Mouse (Mus musculus): ENCODE results near the gene Dcaf17.
A peak's percentile ranks its signal among the peaks of the same experiment; 100 is the strongest.

The Dcaf17 gene

GRCm38 (mm10) chr2:71122268-71123029 is 67.3 kb downstream of the Dcaf17 start:
- DNase-seq, result peak in 1 of 2 experiments; percentile 15

DNA sequence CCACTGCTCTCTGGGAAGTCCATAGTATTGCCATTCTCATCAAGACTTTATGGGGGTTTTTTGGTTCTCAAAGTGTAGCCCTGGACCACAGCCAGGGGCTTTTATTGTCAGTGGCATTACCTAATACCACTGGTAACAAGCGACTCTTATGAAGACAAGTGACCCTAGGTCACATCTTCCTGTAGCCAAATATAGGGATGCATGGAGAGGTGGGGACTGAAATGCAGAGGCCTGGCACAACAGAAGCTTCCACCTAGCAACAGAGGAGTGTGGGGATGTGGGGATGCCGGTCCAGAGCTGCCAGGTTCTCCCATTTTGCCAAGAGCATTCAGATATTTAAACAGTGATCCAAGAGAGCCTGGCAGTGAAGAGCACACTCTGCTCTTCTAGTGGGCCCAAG is 68.5 kb downstream of the Dcaf17 start:
- no peak for DNase-seq

GRCm38 (mm10) chr2:71127779-71128534 is 72.8 kb downstream of the Dcaf17 start:
- no peak for DNase-seq

DNA sequence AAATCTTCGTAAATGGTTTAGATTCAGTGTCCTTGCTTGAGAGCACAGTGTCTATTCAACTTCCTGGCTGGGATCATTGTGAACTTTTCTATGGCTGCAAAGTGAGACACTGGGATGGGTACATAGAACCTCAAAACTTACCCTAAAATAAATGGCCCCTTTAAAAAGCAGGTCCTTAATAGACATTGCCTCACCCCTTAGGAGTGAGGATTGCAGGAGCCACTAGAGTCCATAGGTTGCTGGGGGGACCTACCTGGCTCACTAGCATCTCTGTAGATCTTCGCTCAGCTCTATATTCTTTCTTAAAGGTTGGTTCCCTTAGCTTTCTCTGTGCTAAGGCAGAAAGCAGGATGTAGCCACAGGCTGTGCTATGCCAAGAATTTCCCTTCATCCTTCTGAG is 75.2 kb downstream of the Dcaf17 start:
- DNase-seq, result no peak

DNA sequence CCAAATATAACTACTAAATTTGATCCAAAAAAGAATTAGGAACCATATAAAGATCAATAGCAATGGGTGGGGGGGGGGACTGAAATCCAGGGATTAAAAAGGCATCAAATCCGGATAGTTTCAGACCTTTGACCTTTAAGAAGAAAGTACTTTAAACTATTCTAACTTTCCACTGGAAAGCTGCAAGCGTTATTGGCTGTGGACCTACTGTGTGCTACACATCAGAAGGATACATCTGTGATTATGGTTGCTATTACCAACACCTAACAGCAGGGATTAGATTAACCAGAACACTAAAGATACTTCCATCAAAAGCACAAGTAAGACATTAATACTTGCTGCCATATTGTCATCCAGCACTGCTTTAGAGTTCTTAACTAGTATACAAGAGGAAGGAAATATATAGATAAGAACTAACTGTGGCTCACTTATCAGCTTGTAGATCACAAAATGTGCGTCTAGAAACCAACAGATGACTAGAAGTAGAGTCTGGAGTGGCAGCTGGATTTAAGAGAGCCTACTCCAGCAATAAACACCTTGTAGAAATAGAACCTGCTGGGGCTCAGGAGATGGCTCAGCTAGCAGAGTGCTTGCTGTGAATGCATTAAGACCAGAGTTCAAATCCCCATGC is 76.9 kb downstream of the Dcaf17 start:
- DNase-seq, result no peak

- no peak for DNase-seq
These were observed 78.9 kb downstream of the Dcaf17 start for GRCm38 (mm10) chr2:71134041-71134505.

GRCm38 (mm10) chr2:71134836-71135235 is 79.7 kb downstream of the Dcaf17 start:
- no peak for DNase-seq

DNA sequence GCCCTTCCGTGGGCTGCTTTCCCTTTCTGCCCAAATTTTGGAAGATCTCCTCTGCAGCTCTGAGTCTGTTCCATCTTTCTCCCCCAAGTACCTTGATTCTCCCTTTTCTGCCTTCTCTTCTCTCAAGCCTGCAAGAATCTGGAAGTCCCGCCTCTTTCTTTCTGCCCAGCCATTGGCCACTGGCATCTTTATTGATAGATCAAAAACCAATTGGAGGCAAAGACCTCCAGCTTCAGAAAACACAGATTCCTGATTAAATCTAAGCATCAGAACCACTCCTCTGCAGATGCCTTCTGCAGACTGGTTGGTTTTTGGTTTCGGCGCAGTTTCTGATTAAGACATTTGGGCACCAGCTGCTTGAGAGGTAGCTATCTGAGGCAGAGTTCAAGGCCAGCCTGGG is 85.5 kb downstream of the Dcaf17 start:
- no peak for DNase-seq

DNA sequence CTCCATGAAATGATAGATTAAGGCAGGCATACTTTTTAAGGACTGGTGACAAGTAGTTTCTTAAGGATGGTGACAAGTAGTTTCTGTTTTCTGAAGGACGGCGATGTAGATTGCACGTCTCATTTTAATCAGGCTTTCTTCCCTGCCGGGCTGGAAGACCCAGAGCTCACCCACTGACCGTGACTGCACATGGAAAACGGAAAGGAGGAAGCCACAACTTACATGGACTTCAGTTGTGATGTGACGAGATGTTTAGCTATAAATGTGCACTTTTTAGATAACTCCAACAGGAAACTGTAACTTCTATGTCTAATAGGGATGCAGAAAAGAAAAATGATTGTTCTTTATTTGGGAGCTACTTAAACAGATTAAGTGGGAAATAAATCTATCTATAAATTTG is 87.3 kb downstream of the Dcaf17 start:
- DNase-seq, result no peak

DNA sequence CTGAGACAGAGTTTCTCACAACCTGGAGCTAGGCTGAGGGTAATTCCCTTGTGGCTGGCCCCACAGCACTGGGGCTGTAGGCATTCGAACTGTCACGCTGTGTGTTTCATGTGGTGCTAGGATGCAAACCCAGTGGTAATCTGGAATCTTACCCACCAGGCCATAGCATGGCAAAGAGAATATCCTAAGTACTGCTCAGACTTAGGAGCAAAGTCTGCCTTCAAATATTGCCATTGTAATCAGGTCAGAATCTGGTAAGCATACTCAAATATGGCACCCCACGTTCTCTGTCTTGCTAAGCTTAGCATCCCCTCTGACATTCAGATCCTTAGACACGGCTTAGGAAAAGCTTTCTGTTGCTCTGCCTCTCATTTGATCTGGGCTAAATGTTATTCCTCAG is 90.7 kb downstream of the Dcaf17 start:
- DNase-seq, result no peak

GRCm38 (mm10) chr2:71146266-71146665 is 91.1 kb downstream of the Dcaf17 start:
- DNase-seq, result no peak

GRCm38 (mm10) chr2:71147816-71148215 is 92.7 kb downstream of the Dcaf17 start:
- no peak for DNase-seq

Measured in cerebellum, postnatal 14 days (tissue).